Mouse (Mus musculus): ENCODE data around the gene Mfsd4b1. TPM values are rescaled to one million over a fixed set of nuclear protein-coding genes. Genes with fewer than 3 reads are reported as not detected.

The Mfsd4b1 gene
- total and polyA plus RNA-seq, 2 experiments from 2014 or later: 0.62 to 0.94 TPM

GRCm38 (mm10) chr10:39961906-39962305, 63.2 kb downstream of the Mfsd4b1 start:
- no peaks in the 10 kb centered on the region for H3K4me1 ChIP-seq (ENCODE audit: insufficient read depth)
- TF ChIP-seq CTCF (IDR thresholded peaks at IDR 0.05; ENCODE audit: low read depth): no peak
- 45% methylated on average over 1 of the region's 1 CpGs for WGBS
- H3K27ac ChIP-seq (ENCODE audit: low read depth, low read length): no peak overlapping the region
- no peaks in the 10 kb centered on the region; the same call in 1 of the 2 replicates for H3K27me3 ChIP-seq (ENCODE audit: insufficient read depth, low read length)
- H3K36me3 ChIP-seq (ENCODE audit: insufficient read depth): no peaks in the 10 kb centered on the region
- ATAC-seq: no peak
- H3K4me2 ChIP-seq (ENCODE audit: low read depth): no peak overlapping the region
- H3K9ac ChIP-seq: no peak overlapping the region
- no peak overlapping the region for H3K4me3 ChIP-seq (ENCODE audit: low read depth, low read length)
- DNase-seq: no peak
- H3K9me3 ChIP-seq (ENCODE audit: low read length): no peaks in the 10 kb centered on the region

GRCm38 (mm10) chr10:39960441-39960822, 64.6 kb downstream of the Mfsd4b1 start:
- Histone ChIP-seq H3K27ac (ENCODE audit: low read depth, low read length) (no peak overlapping the region), H3K9me3 (ENCODE audit: low read length) (no peaks in the 10 kb centered on the region), H3K36me3 (ENCODE audit: insufficient read depth) (no peaks in the 10 kb centered on the region), H3K4me1 (ENCODE audit: insufficient read depth) (no peaks in the 10 kb centered on the region), H3K27me3 (ENCODE audit: insufficient read depth, low read length) (no peaks in the 10 kb centered on the region; the same call in 1 of the 2 replicates), H3K4me2 (ENCODE audit: low read depth) (peak overlapping the region; percentile 96), H3K4me3 (ENCODE audit: low read depth, low read length) (peak overlapping the region; percentile 57), H3K9ac (no peak overlapping the region)
- ATAC-seq: peak; percentile 32; the same call in 1 of the 2 replicates
- WGBS: 43% methylated on average over 11 of the region's 11 CpGs
- DNase-seq: no peak
- no peak for TF ChIP-seq CTCF (IDR thresholded peaks at IDR 0.05; ENCODE audit: low read depth)

GRCm38 (mm10) chr10:39959761-39960440, 65.2 kb downstream of the Mfsd4b1 start, which contains the start of gene Mfsd4b3:
Gene Mfsd4b3, minus strand, starts transcription at chr10:39960153.
- under 1% methylated on average over 38 of the region's 38 CpGs for WGBS

GRCm38 (mm10) chr10:39958266-39958665, 66.8 kb downstream of the Mfsd4b1 start:
- Histone ChIP-seq H3K4me2 (ENCODE audit: low read depth) (no peak overlapping the region), H3K27ac (ENCODE audit: low read depth, low read length) (no peak overlapping the region), H3K36me3 (ENCODE audit: insufficient read depth) (no peaks in the 10 kb centered on the region), H3K27me3 (ENCODE audit: insufficient read depth, low read length) (no peaks in the 10 kb centered on the region; the same call in 1 of the 2 replicates), H3K4me3 (ENCODE audit: low read depth, low read length) (no peak overlapping the region), H3K9me3 (ENCODE audit: low read length) (no peaks in the 10 kb centered on the region), H3K4me1 (ENCODE audit: insufficient read depth) (no peaks in the 10 kb centered on the region), H3K9ac (no peak overlapping the region)
- peak; percentile 57 for DNase-seq
- no peak for ATAC-seq
- TF ChIP-seq CTCF (IDR thresholded peaks at IDR 0.05; ENCODE audit: low read depth): peak; percentile 72
- 54% methylated on average over 4 of the region's 4 CpGs for WGBS

More at GRCm38 (mm10) chr10:39959761-39960440, 65.2 kb downstream of the Mfsd4b1 start, which contains the start of gene Mfsd4b3:
- Histone ChIP-seq H3K4me2 (ENCODE audit: low read depth) (peak within 1 kb of the TSS; percentile 96), H3K9me3 (ENCODE audit: low read length) (no peaks in the 10 kb centered on the region), H3K4me1 (ENCODE audit: insufficient read depth) (no peaks in the 10 kb centered on the region), H3K4me3 (ENCODE audit: low read depth, low read length) (peak within 1 kb of the TSS; percentile 57), H3K27ac (ENCODE audit: low read depth, low read length) (no peak within 1 kb of the TSS; the same call in 1 of the 2 replicates), H3K36me3 (ENCODE audit: insufficient read depth) (no peaks in the 10 kb centered on the region), H3K27me3 (ENCODE audit: insufficient read depth, low read length) (no peaks in the 10 kb centered on the region; the same call in 1 of the 2 replicates), H3K9ac (peak within 1 kb of the TSS; percentile 43)
- ATAC-seq (peak; percentile 100), DNase-seq (peak; percentile 94)
- peak; percentile 87 for TF ChIP-seq CTCF (IDR thresholded peaks at IDR 0.05; ENCODE audit: low read depth)

GRCm38 (mm10) chr10:39956340-39956878, 68.7 kb downstream of the Mfsd4b1 start:
- H3K9ac ChIP-seq: no peak overlapping the region
- DNase-seq (peak; percentile 5), ATAC-seq (no peak)
- no peak overlapping the region for H3K4me3 ChIP-seq (ENCODE audit: low read depth, low read length)
- no peak overlapping the region for H3K4me2 ChIP-seq (ENCODE audit: low read depth)
- WGBS: 35% methylated on average over 2 of the region's 2 CpGs
- H3K36me3 ChIP-seq (ENCODE audit: insufficient read depth): no peaks in the 10 kb centered on the region
- H3K27me3 ChIP-seq (ENCODE audit: insufficient read depth, low read length): no peaks in the 10 kb centered on the region
- H3K27ac ChIP-seq (ENCODE audit: low read depth, low read length): no peak overlapping the region
- H3K4me1 ChIP-seq (ENCODE audit: insufficient read depth): no peaks in the 10 kb centered on the region
- 0 out of 2 replicates have a peak, but pooled peaks have one; percentile 10 for TF ChIP-seq CTCF (IDR thresholded peaks at IDR 0.05; ENCODE audit: low read depth)
- no peaks in the 10 kb centered on the region for H3K9me3 ChIP-seq (ENCODE audit: low read length)

- WGBS: 80% methylated on average over 2 of the region's 2 CpGs
- H3K36me3 ChIP-seq (ENCODE audit: insufficient read depth): no peaks in the 10 kb centered on the region
- no peak overlapping the region for H3K4me2 ChIP-seq (ENCODE audit: low read depth)
- ATAC-seq (no peak), DNase-seq (no peak)
- no peaks in the 10 kb centered on the region for H3K4me1 ChIP-seq (ENCODE audit: insufficient read depth)
- H3K9me3 ChIP-seq (ENCODE audit: low read length): no peaks in the 10 kb centered on the region
- H3K27ac ChIP-seq (ENCODE audit: low read depth, low read length): no peak overlapping the region
- no peaks in the 10 kb centered on the region for H3K27me3 ChIP-seq (ENCODE audit: insufficient read depth, low read length)
- H3K9ac ChIP-seq: no peak overlapping the region
- no peak overlapping the region for H3K4me3 ChIP-seq (ENCODE audit: low read depth, low read length)
- no peak for TF ChIP-seq CTCF (IDR thresholded peaks at IDR 0.05; ENCODE audit: low read depth)
Observed at GRCm38 (mm10) chr10:39955163-39955562, 69.9 kb downstream of the Mfsd4b1 start.

Other genes with a start within 250 kb of the Mfsd4b1 start
- gene Mfsd4b4, start 126.0 kb downstream of the Mfsd4b1 start, total RNA-seq (2014; rRNA removed): 8.8 and 14.2 TPM in 2 replicates
- 2.1 and 2.7 TPM in 2 replicates for gene Mfsd4b4, start 126.0 kb downstream of the Mfsd4b1 start, polyA plus RNA-seq (2015; fragmentation: Nextera tagmentation; extraction: Ambion mirVana)
- not detected in 2 replicates for gene Mfsd4b2, start 98.3 kb downstream of the Mfsd4b1 start, total RNA-seq (2014; rRNA removed)
- not detected in 2 replicates for gene Mfsd4b2, start 98.3 kb downstream of the Mfsd4b1 start, polyA plus RNA-seq (2015; fragmentation: Nextera tagmentation; extraction: Ambion mirVana)
- 0.46 TPM in 1 of 2 replicates, not detected in the other for gene Mfsd4b3, start 65.1 kb downstream of the Mfsd4b1 start, total RNA-seq (2014; rRNA removed)
- gene Mfsd4b3, start 65.1 kb downstream of the Mfsd4b1 start, polyA plus RNA-seq (2015; fragmentation: Nextera tagmentation; extraction: Ambion mirVana): not detected in 2 replicates
- not detected in 2 replicates for gene Mfsd4b5, start 38.6 kb downstream of the Mfsd4b1 start, total RNA-seq (2014; rRNA removed)
- gene Mfsd4b5, start 38.6 kb downstream of the Mfsd4b1 start, polyA plus RNA-seq (2015; fragmentation: Nextera tagmentation; extraction: Ambion mirVana): 0.06 TPM in 1 of 2 replicates, not detected in the other
- 1.7 and 2.5 TPM in 2 replicates for gene Slc16a10, start 117.0 kb upstream of the Mfsd4b1 start, total RNA-seq (2014; rRNA removed)
- gene Slc16a10, start 117.0 kb upstream of the Mfsd4b1 start, polyA plus RNA-seq (2015; fragmentation: Nextera tagmentation; extraction: Ambion mirVana): 1.3 and 1.5 TPM in 2 replicates
- gene Rpf2, start 221.8 kb upstream of the Mfsd4b1 start, total RNA-seq (2014; rRNA removed): 39.9 and 43.9 TPM in 2 replicates
- gene Rpf2, start 221.8 kb upstream of the Mfsd4b1 start, polyA plus RNA-seq (2015; fragmentation: Nextera tagmentation; extraction: Ambion mirVana): 66.7 and 74.3 TPM in 2 replicates
- gene Gtf3c6, start 232.8 kb upstream of the Mfsd4b1 start, total RNA-seq (2014; rRNA removed): 35.0 and 41.9 TPM in 2 replicates
- gene Gtf3c6, start 232.8 kb upstream of the Mfsd4b1 start, polyA plus RNA-seq (2015; fragmentation: Nextera tagmentation; extraction: Ambion mirVana): 45.4 and 55.0 TPM in 2 replicates